Mouse (Mus musculus) cerebellum, adult 18-20 months (tissue): ENCODE results near the gene Tbc1d8.

Experiments
- DNase-seq, 2 experiments: peaks; one replicate each; pipeline ENCODE4 v3.0.0; 2021

Tbc1d8 gene

GRCm38 (mm10) chr1:39478057-39478895 is at the start of gene Tbc1d8:
Gene Tbc1d8 (minus strand): TSS chr1:39478755.
- peak; percentile 90 to 91 for DNase-seq

GRCm38 (mm10) chr1:39528319-39528718 is 49.8 kb upstream of the Tbc1d8 start:
- DNase-seq: no peak

GRCm38 (mm10) chr1:39527432-39527831 is 48.9 kb upstream of the Tbc1d8 start:
- peak; percentile 69 to 77 for DNase-seq

- no peak for DNase-seq
Observed at GRCm38 (mm10) chr1:39526371-39527167, 48.0 kb upstream of the Tbc1d8 start.

GRCm38 (mm10) chr1:39525763-39526162 is 47.2 kb upstream of the Tbc1d8 start:
- DNase-seq: no peak

- DNase-seq: peak; percentile 44 to 59
Observed at GRCm38 (mm10) chr1:39522519-39522918, 44.0 kb upstream of the Tbc1d8 start.

- DNase-seq: no peak
Observed at GRCm38 (mm10) chr1:39521326-39521725, 42.8 kb upstream of the Tbc1d8 start.

- peak; percentile 72 to 82 for DNase-seq
Observed at GRCm38 (mm10) chr1:39515303-39515991, 36.9 kb upstream of the Tbc1d8 start.

GRCm38 (mm10) chr1:39512183-39512582 is 33.6 kb upstream of the Tbc1d8 start:
- no peak for DNase-seq

GRCm38 (mm10) chr1:39511775-39512174 is 33.2 kb upstream of the Tbc1d8 start:
- DNase-seq: no peak

- DNase-seq: no peak
Observed at GRCm38 (mm10) chr1:39505600-39505999, 27.0 kb upstream of the Tbc1d8 start.

- DNase-seq: peak; percentile 46 to 47
Observed at GRCm38 (mm10) chr1:39504261-39504660, 25.7 kb upstream of the Tbc1d8 start.

- no peak for DNase-seq
Observed at GRCm38 (mm10) chr1:39502817-39503633, 24.5 kb upstream of the Tbc1d8 start.

- DNase-seq: no peak
Observed at GRCm38 (mm10) chr1:39499485-39499941, 21.0 kb upstream of the Tbc1d8 start.

- no peak for DNase-seq
Observed at GRCm38 (mm10) chr1:39497748-39498147, 19.2 kb upstream of the Tbc1d8 start.

GRCm38 (mm10) chr1:39496995-39497394 is 18.4 kb upstream of the Tbc1d8 start:
- DNase-seq: no peak

- no peak for DNase-seq
Observed at GRCm38 (mm10) chr1:39493664-39494063, 15.1 kb upstream of the Tbc1d8 start.

GRCm38 (mm10) chr1:39493165-39493564 is 14.6 kb upstream of the Tbc1d8 start:
- DNase-seq: no peak

- no peak for DNase-seq
Observed at GRCm38 (mm10) chr1:39487370-39487769, 8.8 kb upstream of the Tbc1d8 start.

GRCm38 (mm10) chr1:39482115-39482815 is 3.7 kb upstream of the Tbc1d8 start:
- no peak for DNase-seq

GRCm38 (mm10) chr1:39479254-39479653 is 699 bp upstream of the Tbc1d8 start:
- DNase-seq: no peak

GRCm38 (mm10) chr1:39478896-39479200 is 293 bp upstream of the Tbc1d8 start:
- DNase-seq: no peak
